Mouse (Mus musculus) liver, postnatal 0 days (tissue): Measurements from ENCODE around the gene Parp6.

Experiments used
- CTCF ChIP-seq: sonication (generic); IDR thresholded peaks from 2 replicates; pipeline ENCODE4 v1.5.1; 2016; ENCODE audit warnings: antibody characterized with exemption, low read depth
- EP300 ChIP-seq: IDR thresholded peaks from 2 replicates; pipeline ENCODE4 v1.6.1; 2016; ENCODE audit warnings: antibody characterized with exemption, low read depth, mild to moderate bottlenecking

- TF ChIP-seq CTCF (no peak), EP300 (no peak)
These were observed 75.1 kb downstream of the Parp6 start for GRCm38 (mm10) chr9:59692145-59692544.
